Mouse (Mus musculus): ENCODE data around the gene Uba1.
A peak's percentile ranks its signal among the peaks of the same experiment; 100 is the strongest.

Uba1 gene

GRCm38 (mm10) chrX:20658026-20658652 lies at the start of gene Uba1:
TSS of gene Uba1 (plus strand) at chrX:20658326.
- DNase-seq (ENCODE audit: low spot score) = peak; percentile 72

DNA sequence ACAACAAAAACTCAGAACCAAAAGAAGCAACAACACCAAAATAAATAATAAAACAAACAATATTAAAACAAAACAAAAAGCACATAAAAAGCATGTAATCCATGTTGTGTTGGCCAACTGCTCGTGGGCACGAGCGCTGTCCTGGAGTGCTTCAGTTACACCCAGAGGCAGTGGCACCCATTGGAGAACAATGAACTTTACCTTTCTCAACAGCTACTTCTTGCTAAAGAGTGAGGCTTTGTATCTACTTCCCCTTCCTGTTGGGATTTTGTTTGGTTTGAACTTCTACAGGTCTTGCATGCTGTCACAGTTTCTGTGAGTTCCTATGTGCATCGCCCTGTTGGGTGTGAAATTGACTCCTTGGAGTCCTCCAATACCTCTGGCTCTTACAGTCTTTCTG lies 49.6 kb upstream of the Uba1 start:
- DNase-seq (ENCODE audit: low spot score) = no peak

- DNase-seq (ENCODE audit: low spot score) = no peak
These were observed 41.3 kb upstream of the Uba1 start for GRCm38 (mm10) chrX:20616861-20617175.

- DNase-seq (ENCODE audit: low spot score) = peak; percentile 78
These were observed 40.8 kb upstream of the Uba1 start, which contains the start of the genes Rbm10 and Ndufb11 for GRCm38 (mm10) chrX:20617176-20617902. TSS of gene Rbm10 (plus strand) at chrX:20617503. TSS of gene Ndufb11 (minus strand) at chrX:20617619.

DNA sequence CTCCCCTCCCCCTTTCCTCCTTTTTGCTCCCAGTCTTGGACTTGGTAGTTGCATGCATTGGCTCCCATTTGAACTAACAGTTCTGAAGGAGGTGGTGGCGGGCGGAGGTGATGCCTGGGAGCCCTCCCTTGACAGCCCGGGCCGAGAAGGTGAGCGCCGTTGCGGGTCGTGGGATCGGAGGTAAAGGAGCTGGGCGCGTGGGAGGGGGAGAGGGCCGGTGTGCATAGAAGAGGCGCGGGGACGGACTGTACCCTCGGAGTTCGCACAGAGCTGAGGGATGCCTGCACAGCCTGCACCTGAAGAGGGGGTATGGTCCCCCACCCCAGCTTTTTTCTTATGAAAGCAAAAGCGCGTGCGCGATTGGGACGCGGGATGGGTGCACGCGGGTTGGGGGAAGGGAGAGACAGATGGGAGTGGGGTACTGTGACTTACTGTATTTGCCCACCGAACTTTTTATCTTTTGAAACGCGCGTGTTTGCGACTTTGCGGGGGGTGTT lies 40.2 kb upstream of the Uba1 start:
- no peak for DNase-seq (ENCODE audit: low spot score)

DNA sequence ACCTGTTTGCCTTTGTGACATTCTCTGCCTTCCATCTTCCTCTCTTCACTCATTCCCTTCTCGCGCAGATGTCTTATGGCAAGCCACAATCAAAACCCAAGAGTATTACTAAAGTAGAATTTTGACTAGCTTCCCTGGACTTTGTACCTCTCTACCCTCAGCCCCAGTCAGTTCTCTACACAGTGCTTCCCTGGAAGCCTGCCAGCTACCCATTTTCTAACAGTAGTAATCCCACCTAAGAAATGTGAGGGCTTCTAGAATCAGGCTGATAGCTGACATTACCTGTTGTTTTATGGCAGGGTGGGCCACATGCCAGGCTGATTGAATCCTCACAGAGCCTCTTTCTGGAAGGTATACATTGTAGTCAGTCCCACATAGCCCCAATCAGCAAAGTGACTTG lies 20.0 kb upstream of the Uba1 start:
- no peak for DNase-seq (ENCODE audit: low spot score)

DNA sequence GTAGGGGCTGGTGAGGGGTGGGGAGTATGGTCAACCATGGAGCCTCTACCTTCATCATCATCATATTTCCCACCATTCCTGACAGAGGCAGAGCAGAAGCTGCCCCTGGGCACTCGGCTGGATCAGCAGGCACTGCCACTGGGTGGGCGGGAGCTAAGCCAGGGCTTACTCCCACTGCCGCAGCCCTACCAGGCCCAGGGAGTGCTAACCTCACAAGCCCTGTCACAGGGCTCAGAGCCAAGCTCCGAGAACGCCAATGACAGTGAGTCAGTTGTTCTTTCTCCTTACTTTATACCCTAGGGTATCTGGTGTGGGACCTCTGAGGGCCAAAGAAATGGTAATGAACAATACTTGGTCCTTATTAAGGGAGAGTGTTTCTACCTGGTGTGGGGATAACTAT lies 13.3 kb upstream of the Uba1 start:
- DNase-seq (ENCODE audit: low spot score) = no peak

GRCm38 (mm10) chrX:20657593-20657992 lies 533 bp upstream of the Uba1 start:
- DNase-seq (ENCODE audit: low spot score) = no peak

DNA sequence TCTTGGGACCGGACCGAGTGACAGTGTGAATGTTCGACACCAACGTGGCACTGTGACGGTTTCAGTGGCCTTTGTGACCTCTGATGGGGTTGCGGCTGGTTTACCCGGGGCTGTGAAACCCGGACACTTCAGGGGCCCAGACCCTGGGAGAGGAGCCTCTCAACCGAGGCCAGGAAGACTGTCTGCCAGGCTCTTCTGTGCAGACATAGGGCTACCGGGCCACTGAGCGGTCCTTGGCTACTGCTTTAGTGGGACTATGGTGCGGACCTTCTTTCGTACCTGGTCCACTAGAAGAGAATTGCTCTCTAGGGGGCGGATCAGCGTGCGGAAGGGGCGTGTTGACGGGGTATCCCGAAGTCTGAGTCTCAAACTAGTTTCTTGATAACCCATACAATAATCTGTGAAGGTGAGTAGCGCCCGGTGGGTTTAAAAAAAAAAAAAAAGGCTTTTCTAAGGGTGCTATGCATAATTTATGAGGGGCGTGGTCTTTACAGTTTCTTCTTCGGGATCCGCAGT lies 823 bp downstream of the Uba1 start:
- DNase-seq (ENCODE audit: low spot score) = no peak

DNA sequence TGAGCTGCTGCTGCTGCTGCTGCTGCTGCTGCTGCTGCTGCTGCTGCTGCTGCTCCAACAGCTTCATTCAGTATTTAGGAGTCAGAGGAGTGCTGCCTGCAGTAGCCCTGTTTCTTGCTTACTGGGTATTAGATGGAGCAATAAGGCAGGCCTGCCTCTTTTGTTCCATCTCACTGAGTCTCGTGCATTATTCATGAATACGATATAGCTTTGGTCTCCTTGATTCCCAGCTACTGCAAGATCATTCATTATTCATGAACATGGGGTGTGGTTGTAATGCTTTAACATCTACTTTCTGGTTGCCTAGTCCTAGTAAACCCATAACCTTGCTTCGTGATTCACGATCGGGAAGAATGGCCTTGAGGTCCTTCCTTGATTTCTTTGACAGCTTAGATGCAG lies 4.2 kb downstream of the Uba1 start:
- no peak for DNase-seq (ENCODE audit: low spot score)

DNA sequence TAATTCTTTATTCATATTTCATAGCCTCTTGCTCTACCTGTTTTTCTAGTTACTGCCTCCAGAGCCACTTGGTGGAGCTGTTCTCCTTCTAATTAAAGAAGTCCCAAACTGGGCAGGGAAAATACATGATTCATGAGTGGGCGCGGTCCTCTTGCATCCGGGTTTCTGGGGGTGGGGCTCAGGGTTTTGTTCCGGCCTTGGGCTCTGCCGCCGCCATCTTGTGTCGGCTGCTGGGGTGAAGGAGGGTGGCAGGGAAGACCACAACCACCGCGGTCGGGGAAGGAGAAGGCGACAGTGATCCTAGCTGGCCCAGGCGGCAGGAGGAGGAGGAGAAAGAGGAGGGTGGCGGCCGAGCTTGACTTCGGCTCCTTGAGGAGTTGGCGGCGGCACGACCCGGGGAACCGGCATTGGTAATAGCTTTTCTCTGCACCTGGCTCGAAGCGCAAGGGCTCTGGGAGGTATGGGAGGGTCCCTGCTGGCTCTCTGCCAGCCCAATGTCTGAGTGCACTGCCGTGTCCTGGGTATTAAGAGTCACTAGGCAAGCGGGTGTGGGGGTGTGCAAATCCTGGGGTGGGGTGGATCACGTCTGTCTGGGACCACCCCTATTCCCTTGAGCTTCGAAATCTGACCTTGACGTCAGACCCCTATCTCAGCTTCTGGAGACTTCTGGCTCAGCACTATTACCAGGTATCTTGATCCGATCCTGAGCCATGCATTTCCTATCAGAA lies 4.8 kb downstream of the Uba1 start:
- peak; percentile 77 for DNase-seq (ENCODE audit: low spot score)

- DNase-seq (ENCODE audit: low spot score) = no peak
These were observed 5.3 kb downstream of the Uba1 start for GRCm38 (mm10) chrX:20663444-20663790.

DNA sequence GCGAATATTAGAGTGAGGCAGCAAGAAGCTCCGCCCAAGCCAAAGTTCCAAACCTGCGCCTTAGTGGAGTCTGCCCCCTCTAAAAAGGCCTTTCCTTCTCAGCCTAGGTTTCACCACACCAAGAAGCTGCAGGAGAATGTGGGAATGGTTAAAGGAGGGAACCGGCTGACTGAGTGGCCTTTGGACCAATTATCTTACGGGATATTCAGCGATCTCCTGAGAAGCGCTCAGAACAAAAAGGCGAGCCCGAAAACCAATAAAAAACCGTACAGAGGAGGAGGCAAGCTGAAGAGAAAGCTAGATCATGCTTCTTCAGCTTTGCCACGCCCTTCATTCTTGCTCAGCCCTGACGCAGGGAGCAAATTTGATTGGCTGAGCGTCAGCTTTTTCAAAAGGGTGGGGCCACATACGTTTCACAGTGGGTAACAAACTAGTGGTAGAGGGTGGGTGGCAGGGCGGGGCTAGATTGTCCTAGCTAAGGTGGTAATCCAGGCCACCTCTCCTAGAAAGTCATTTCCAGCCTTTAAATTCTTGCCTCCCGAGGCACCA lies 29.5 kb downstream of the Uba1 start, which contains the start of gene Cdk16:
TSS of gene Cdk16 (plus strand) at position 436 of the 549 bp plus-strand sequence.
- peak; percentile 75 for DNase-seq (ENCODE audit: low spot score)

DNA sequence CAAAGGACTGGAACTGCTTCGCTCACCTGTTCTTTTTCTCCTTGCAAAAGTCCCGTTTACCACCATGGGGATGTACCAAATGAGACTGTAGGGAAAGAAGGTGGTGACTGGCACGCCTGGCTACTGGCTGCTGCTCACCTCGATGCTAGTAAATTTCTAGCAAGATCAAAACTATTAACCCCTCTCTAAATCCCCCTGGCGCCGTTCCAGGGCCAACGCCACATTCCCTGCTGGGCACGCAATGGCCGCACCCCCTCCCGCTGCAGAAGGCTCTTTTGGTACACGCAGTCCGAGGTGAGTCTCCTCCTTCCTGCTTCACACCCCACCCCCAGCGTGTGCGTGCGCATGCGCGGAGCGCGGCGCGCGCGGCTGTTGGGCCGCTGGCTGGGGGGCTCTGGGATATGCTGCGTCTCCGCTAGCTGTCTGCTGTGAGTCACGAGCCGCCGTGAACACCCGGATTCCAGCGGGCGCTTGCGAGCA lies 30.0 kb downstream of the Uba1 start:
- DNase-seq (ENCODE audit: low spot score) = peak; percentile 81

DNA sequence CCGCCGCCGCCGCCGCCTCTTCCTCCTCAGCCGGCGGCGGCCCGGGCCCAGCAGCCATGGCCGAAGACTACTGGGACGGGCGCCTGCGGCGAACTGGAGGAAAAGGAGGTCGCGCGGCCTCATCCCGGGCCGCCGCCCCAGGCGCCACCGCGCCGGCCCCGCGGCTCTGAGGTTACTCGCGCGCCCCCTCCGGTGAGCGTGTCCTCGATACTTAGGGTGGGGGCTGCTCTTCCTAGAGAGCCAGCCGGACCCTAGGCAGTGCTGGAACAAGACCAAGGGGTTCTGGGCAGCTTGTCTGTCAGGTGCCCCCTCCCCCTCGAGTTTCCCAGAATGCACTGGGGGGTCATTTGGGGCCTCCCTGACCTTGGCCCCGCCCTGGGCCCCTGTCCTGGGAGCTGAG lies 30.5 kb downstream of the Uba1 start:
- peak; percentile 49 for DNase-seq (ENCODE audit: low spot score)

GRCm38 (mm10) chrX:20691566-20691965 lies 33.4 kb downstream of the Uba1 start:
- DNase-seq (ENCODE audit: low spot score) = no peak

GRCm38 (mm10) chrX:20692616-20693015 lies 34.5 kb downstream of the Uba1 start:
- DNase-seq (ENCODE audit: low spot score) = no peak

- DNase-seq (ENCODE audit: low spot score) = no peak
These were observed 37.7 kb downstream of the Uba1 start for GRCm38 (mm10) chrX:20695842-20696241.

DNA sequence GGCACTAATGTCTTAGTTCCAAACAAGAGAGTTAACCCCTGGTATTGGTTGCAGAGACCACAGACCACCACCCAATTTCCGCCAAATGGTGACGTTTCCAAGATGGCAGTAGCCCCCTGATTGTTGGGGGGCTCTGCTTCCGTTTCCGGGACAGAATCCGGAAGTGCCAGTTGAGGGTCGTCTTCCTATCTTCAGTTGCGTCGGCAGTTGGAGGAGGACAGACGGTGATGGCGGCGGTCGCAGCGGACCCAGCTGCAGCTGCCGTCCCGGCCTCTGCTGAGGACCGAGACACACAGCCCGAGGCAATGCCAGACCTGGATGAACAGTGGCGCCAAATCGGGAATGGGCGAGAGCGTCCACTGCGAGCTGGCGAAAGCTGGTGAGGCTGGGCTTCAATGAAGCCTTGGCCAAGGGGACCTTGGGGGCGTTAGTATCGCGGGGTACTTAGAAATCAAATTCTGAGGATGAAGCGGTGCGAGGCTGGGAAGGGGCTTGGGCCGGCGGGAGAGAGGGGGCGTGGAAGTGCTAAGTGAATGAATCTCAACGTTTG lies 45.7 kb downstream of the Uba1 start, which contains the start of gene Usp11:
TSS of gene Usp11 (plus strand) at position 166 of the 550 bp plus-strand sequence.
- DNase-seq (ENCODE audit: low spot score) = no peak

GRCm38 (mm10) chrX:20704295-20705082 lies 46.4 kb downstream of the Uba1 start:
- peak; percentile 77 for DNase-seq (ENCODE audit: low spot score)

DNA sequence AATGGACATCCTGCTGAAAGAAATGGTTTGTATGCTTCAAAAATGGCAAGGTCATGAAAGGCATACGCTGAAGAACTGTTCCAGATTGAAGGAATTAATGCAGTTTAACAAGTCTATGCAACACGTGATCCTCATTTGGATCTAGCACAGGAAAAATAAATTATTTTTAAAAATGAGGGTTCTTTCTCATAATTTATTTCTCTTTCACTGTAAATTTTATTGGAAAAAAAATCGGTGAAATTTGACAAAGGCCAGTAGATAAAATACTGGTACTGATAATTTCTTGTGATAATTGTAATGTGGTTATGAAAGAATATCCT lies 46.9 kb downstream of the Uba1 start:
- DNase-seq (ENCODE audit: low spot score) = no peak

Measured in ovary, postnatal 36 days (tissue).